Mouse (Mus musculus) heart, embryonic 14.5 days (tissue): ENCODE measurements around the gene Itgb1bp2. TPM values are rescaled to one million over a fixed set of nuclear protein-coding genes. Genes with fewer than 3 reads are reported as not detected.
"Not testable (repeated sequence)": the region's sequence is repeated elsewhere in the genome, so short reads cannot be mapped to it uniquely, and the experiment has no call there.

ENCODE experiments used
- ATAC-seq: fragments of 200-750 bp; cut with Nextera tagmentation; 2 replicates; pipeline ENCODE4 v1.8.0; 2017; ENCODE audit warnings: low read depth, moderate TSS enrichment; ENCODE audit not compliant: insufficient number of reproducible peaks, insufficient read depth, low FRiP score
- H3K27ac ChIP-seq, 2 experiments: fragments of 200-500 bp in 1 of 2; fragments of 300-500 bp in 1 of 2; sonication (generic) in 1 of 2; replicated peaks in 1 of 2; 2 replicates each; pipeline ENCODE4 v1.5.1; 2012 to 2014; ENCODE audit warnings: low read depth in 2 of 2, low read length in 2 of 2, control low read depth in 1 of 2, mild to moderate bottlenecking in 1 of 2, mixed read lengths in 1 of 2; ENCODE audit not compliant: control insufficient read depth in 1 of 2, insufficient read depth in 1 of 2
- H3K27me3 ChIP-seq: fragments of 300-500 bp; sonication (generic); 2 replicates; pipeline ENCODE4 v1.6.1; 2014; ENCODE audit warnings: mild to moderate bottlenecking, low read length, control low read depth; ENCODE audit not compliant: control insufficient read depth, insufficient read depth
- H3K36me3 ChIP-seq: fragments of 300-500 bp; sonication (generic); 2 replicates; pipeline ENCODE4 v1.6.1; 2014; ENCODE audit warnings: mild to moderate bottlenecking, control low read depth, low read length, mixed read lengths; ENCODE audit not compliant: control insufficient read depth, insufficient read depth
- H3K4me1 ChIP-seq, 2 experiments: fragments of 200-500 bp in 1 of 2; fragments of 300-500 bp in 1 of 2; sonication (generic) in 1 of 2; 2 replicates each; pipeline ENCODE4 v1.6.1; 2012 to 2014; ENCODE audit warnings: low read length in 2 of 2, control low read depth in 1 of 2, mixed read lengths in 1 of 2; ENCODE audit not compliant: control insufficient read depth in 2 of 2, insufficient read depth in 2 of 2
- H3K4me2 ChIP-seq: fragments of 300-500 bp; sonication (generic); 2 replicates; pipeline ENCODE4 v1.6.1; 2014; ENCODE audit warnings: mild to moderate bottlenecking, low read length
- H3K4me3 ChIP-seq, 2 experiments: fragments of 200-500 bp in 1 of 2; fragments of 300-500 bp in 1 of 2; sonication (generic) in 1 of 2; 2 replicates each; pipeline ENCODE4 v1.5.1; 2012 to 2014; ENCODE audit warnings: low read length in 2 of 2, mild to moderate bottlenecking in 2 of 2, control low read depth in 1 of 2, low read depth in 1 of 2, moderate library complexity in 1 of 2; ENCODE audit not compliant: control insufficient read depth in 1 of 2, insufficient read depth in 1 of 2
- H3K9ac ChIP-seq: fragments of 300-500 bp; sonication (generic); 2 replicates; pipeline ENCODE4 v1.6.1; 2014; ENCODE audit warnings: mild to moderate bottlenecking, low read length
- H3K9me3 ChIP-seq: fragments of 300-500 bp; sonication (generic); 2 replicates; pipeline ENCODE4 v1.6.1; 2016; ENCODE audit warnings: low read length, control low read depth; ENCODE audit not compliant: control insufficient read depth
- WGBS: fragments of 180-500 bp; shearing (Covaris S2); extraction: QIAGEN DNeasy Blood & Tissue Kit; methylation state at CpG from one replicate; pipeline ENCODE4 v1.1.7; 2014; 5-methylcytosine and 5-hydroxymethylcytosine counted together
- polyA plus RNA-seq: library from polyadenylated mRNA; unstranded; fragments of >200 nt; fragmentation: Nextera tagmentation; extraction: Ambion mirVana; gene quantifications from 2 replicates; pipeline ENCODE4 v1.2.1, GENCODE M21; 2014

Itgb1bp2 gene
- polyA plus RNA-seq, 1 experiment from 2014 or later: 84.4 TPM

GRCm38 (mm10) chrX:101429142-101429949, 19.5 kb upstream of the Itgb1bp2 start, which contains the start of gene Nono:
TSS of gene Nono (plus strand) at chrX:101429318.
- H3K27ac ChIP-seq: peak within 1 kb of the TSS; percentile 94 to 99
- H3K4me1 ChIP-seq: peaks cover 0 to 5% of the 10 kb centered on the region in 2 experiments; a peak in 2 of 4 replicates
- H3K36me3 ChIP-seq: peaks cover 23% of the 10 kb centered on the region
- peak within 1 kb of the TSS; percentile 69 to 86 for H3K4me3 ChIP-seq
- peak; percentile 92 for ATAC-seq
- peak within 1 kb of the TSS; percentile 65 for H3K4me2 ChIP-seq
- H3K27me3 ChIP-seq: no peaks in the 10 kb centered on the region
- WGBS: 21% methylated on average over 51 of the region's 51 CpGs
- no peaks in the 10 kb centered on the region for H3K9me3 ChIP-seq
- peak within 1 kb of the TSS; percentile 92 for H3K9ac ChIP-seq

GRCm38 (mm10) chrX:101429976-101430375, 18.9 kb upstream of the Itgb1bp2 start:
- Histone ChIP-seq H3K27ac (peak overlapping the region; percentile 94 to 99), H3K36me3 (peaks cover 24% of the 10 kb centered on the region), H3K4me1 (peaks cover 0 to 5% of the 10 kb centered on the region in 2 experiments; a peak in 2 of 4 replicates), H3K4me3 (peak overlapping the region; percentile 69 to 86), H3K27me3 (no peaks in the 10 kb centered on the region), H3K9me3 (no peaks in the 10 kb centered on the region), H3K9ac (peak overlapping the region; percentile 92), H3K4me2 (peak overlapping the region; percentile 65)
- WGBS: 21% methylated on average over 14 of the region's 14 CpGs
- ATAC-seq: no peak

- peaks cover 48% of the 10 kb centered on the region for H3K36me3 ChIP-seq
- H3K9me3 ChIP-seq: no peaks in the 10 kb centered on the region
- no peaks in the 10 kb centered on the region for H3K4me1 ChIP-seq
- no peak for ATAC-seq
- H3K9ac ChIP-seq: no peak overlapping the region
- H3K27me3 ChIP-seq: no peaks in the 10 kb centered on the region
- H3K4me3 ChIP-seq: no peak overlapping the region
- H3K27ac ChIP-seq: no peak overlapping the region
- WGBS: 50% methylated on average over 1 of the region's 1 CpGs
- no peak overlapping the region for H3K4me2 ChIP-seq
Observed at GRCm38 (mm10) chrX:101451147-101451546, 2.3 kb downstream of the Itgb1bp2 start.

- no peaks in the 10 kb centered on the region for H3K27me3 ChIP-seq
- 65% methylated on average over 3 of the region's 3 CpGs for whole genome bisulfite sequencing
- no peak overlapping the region for H3K9ac ChIP-seq
- no peak overlapping the region for H3K4me3 ChIP-seq
- H3K4me1 ChIP-seq: no peaks in the 10 kb centered on the region
- no peaks in the 10 kb centered on the region for H3K9me3 ChIP-seq
- H3K36me3 ChIP-seq: peaks cover 43% of the 10 kb centered on the region
- ATAC-seq: no peak
- H3K27ac ChIP-seq: no peak overlapping the region
- H3K4me2 ChIP-seq: no peak overlapping the region
Observed at GRCm38 (mm10) chrX:101451591-101451990, 2.7 kb downstream of the Itgb1bp2 start.

GRCm38 (mm10) chrX:101472202-101472601, 23.3 kb downstream of the Itgb1bp2 start:
- Histone ChIP-seq H3K4me3 (no peak overlapping the region), H3K27me3 (no peaks in the 10 kb centered on the region), H3K9me3 (no peaks in the 10 kb centered on the region), H3K27ac (no peak overlapping the region), H3K36me3 (0 out of 2 replicates have a peak, but pooled peaks cover 7% of the 10 kb centered on the region), H3K4me2 (no peak overlapping the region), H3K4me1 (no peaks in the 10 kb centered on the region), H3K9ac (no peak overlapping the region)
- WGBS: 83% methylated on average over 4 of the region's 4 CpGs
- ATAC-seq: no peak

- no peak for ATAC-seq
Observed at GRCm38 (mm10) chrX:101481604-101482350, 32.9 kb downstream of the Itgb1bp2 start.

GRCm38 (mm10) chrX:101486487-101487152, 37.7 kb downstream of the Itgb1bp2 start:
- H3K4me2 ChIP-seq, H3K36me3 ChIP-seq, H3K9me3 ChIP-seq, H3K9ac ChIP-seq, H3K4me1 ChIP-seq, H3K27me3 ChIP-seq, H3K27ac ChIP-seq, H3K4me3 ChIP-seq, ATAC-seq: not testable (repeated sequence)
- 19% methylated on average over 10 of the region's 12 CpGs for WGBS

More at GRCm38 (mm10) chrX:101481604-101482350, 32.9 kb downstream of the Itgb1bp2 start:
- 60% methylated on average over 6 of the region's 6 CpGs for WGBS
- H3K9me3 ChIP-seq: no peaks in the 10 kb centered on the region
- no peak overlapping the region for H3K27ac ChIP-seq
- H3K9ac ChIP-seq: no peak overlapping the region
- no peaks in the 10 kb centered on the region for H3K27me3 ChIP-seq
- H3K4me1 ChIP-seq: no peaks in the 10 kb centered on the region
- H3K36me3 ChIP-seq: no peaks in the 10 kb centered on the region
- no peak overlapping the region for H3K4me3 ChIP-seq
- H3K4me2 ChIP-seq: no peak overlapping the region
